Mouse (Mus musculus): ENCODE measurements at regions not wholly inside any gene's neighbourhood (a gene's known extent, or its start where the extent isn't known, plus 50 kb on each side); places are given as distances from the start of the nearest gene placed in this dataset.

GRCm38 (mm10) chr12:106871481-106871880 lies 617.0 kb upstream of the 3110018I06Rik start:
- Histone ChIP-seq H3ac (ENCODE audit: control insufficient read depth, insufficient read length, low read depth) (no peak overlapping the region), H3K79me3 (ENCODE audit: low read depth) (no peaks in the 10 kb centered on the region)
- TF ChIP-seq MYOD1 (IDR thresholded peaks at IDR 0.05; ENCODE audit: control insufficient read depth, insufficient read length, low read depth), result no peak
- TF ChIP-seq USF1 (IDR thresholded peaks at IDR 0.05; ENCODE audit: low read depth), result no peak
- TF ChIP-seq CEBPB (IDR thresholded peaks at IDR 0.05; ENCODE audit: low read depth), result no peak
- TF ChIP-seq FOSL1 (IDR thresholded peaks at IDR 0.05; ENCODE audit: insufficient read depth, low read length, poor library complexity, severe bottlenecking), result no peak
- no peak for TF ChIP-seq MYOG (IDR thresholded peaks at IDR 0.05; ENCODE audit: control insufficient read depth, extremely low read depth, insufficient read length)
- TF ChIP-seq MAX (IDR thresholded peaks at IDR 0.05), result no peak

GRCm38 (mm10) chr12:106872966-106873730 lies 615.3 kb upstream of the 3110018I06Rik start:
- Histone ChIP-seq H3K4me3 (ENCODE audit: insufficient read depth, poor library complexity, severe bottlenecking) (no peak overlapping the region), H3K79me2 (ENCODE audit: control insufficient read depth, insufficient read depth) (no peaks in the 10 kb centered on the region)
- TF ChIP-seq MYOG (IDR thresholded peaks at IDR 0.05; ENCODE audit: control insufficient read depth, extremely low read depth, insufficient read length) (no peak), CEBPB (IDR thresholded peaks at IDR 0.05; ENCODE audit: low read depth) (no peak), FOSL1 (IDR thresholded peaks at IDR 0.05; ENCODE audit: insufficient read depth, low read length, poor library complexity, severe bottlenecking) (no peak), USF1 (IDR thresholded peaks at IDR 0.05; ENCODE audit: low read depth) (no peak), MAX (IDR thresholded peaks at IDR 0.05) (no peak), CTCF (IDR thresholded peaks at IDR 0.05; ENCODE audit: control insufficient read depth, insufficient read depth, insufficient read length) (no peak), MYOD1 (IDR thresholded peaks at IDR 0.05; ENCODE audit: control insufficient read depth, insufficient read length, low read depth) (no peak)

More at GRCm38 (mm10) chr12:106871481-106871880, 617.0 kb upstream of the 3110018I06Rik start:
- Histone ChIP-seq H3K4me3 (ENCODE audit: insufficient read depth, poor library complexity, severe bottlenecking) (no peak overlapping the region), H3K79me2 (ENCODE audit: control insufficient read depth, insufficient read depth) (no peaks in the 10 kb centered on the region), H3K27me3 (ENCODE audit: control insufficient read depth, insufficient read depth, insufficient read length) (no peaks in the 10 kb centered on the region), H3K36me3 (ENCODE audit: control insufficient read depth, insufficient read depth) (no peaks in the 10 kb centered on the region)

DNA sequence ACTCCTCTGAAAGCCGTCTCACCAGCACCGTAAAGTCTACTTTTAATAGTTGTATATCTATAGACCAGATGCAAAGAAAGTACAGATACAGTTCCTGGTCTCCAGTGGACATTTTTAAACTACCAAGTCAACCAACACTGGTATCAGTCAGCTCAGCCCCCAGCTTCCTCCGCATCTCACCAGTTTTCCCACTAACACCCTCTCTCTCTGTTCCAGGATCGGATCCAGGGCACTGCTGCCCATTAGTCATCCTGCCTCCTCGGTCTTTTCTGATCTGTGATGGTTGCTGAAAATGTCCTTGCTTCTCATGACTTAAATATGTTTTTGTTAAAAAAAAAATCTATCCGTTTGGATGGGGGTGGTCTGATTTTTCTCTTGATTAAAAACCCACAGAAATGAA lies 598.1 kb upstream of the 3110018I06Rik start:
- Histone ChIP-seq H3K4me3 (ENCODE audit: insufficient read depth, poor library complexity, severe bottlenecking) (no peak overlapping the region), H3K79me2 (ENCODE audit: control insufficient read depth, insufficient read depth) (no peaks in the 10 kb centered on the region), H3ac (ENCODE audit: control insufficient read depth, insufficient read length, low read depth) (no peak overlapping the region), H3K27me3 (ENCODE audit: control insufficient read depth, insufficient read depth, insufficient read length) (no peaks in the 10 kb centered on the region), H3K79me3 (ENCODE audit: low read depth) (no peaks in the 10 kb centered on the region), H3K36me3 (ENCODE audit: control insufficient read depth, insufficient read depth) (no peaks in the 10 kb centered on the region)
- no peak for TF ChIP-seq MYOG (IDR thresholded peaks at IDR 0.05; ENCODE audit: control insufficient read depth, extremely low read depth, insufficient read length)
- no peak for TF ChIP-seq USF1 (IDR thresholded peaks at IDR 0.05; ENCODE audit: low read depth)
- no peak for TF ChIP-seq CTCF (IDR thresholded peaks at IDR 0.05; ENCODE audit: control insufficient read depth, insufficient read depth, insufficient read length)
- no peak for TF ChIP-seq CEBPB (IDR thresholded peaks at IDR 0.05; ENCODE audit: low read depth)
- no peak for TF ChIP-seq FOSL1 (IDR thresholded peaks at IDR 0.05; ENCODE audit: insufficient read depth, low read length, poor library complexity, severe bottlenecking)
- TF ChIP-seq MYOD1 (IDR thresholded peaks at IDR 0.05; ENCODE audit: control insufficient read depth, insufficient read length, low read depth), result no peak
- TF ChIP-seq MAX (IDR thresholded peaks at IDR 0.05), result no peak

More at GRCm38 (mm10) chr12:106872966-106873730, 615.3 kb upstream of the 3110018I06Rik start:
- no peak overlapping the region for H3ac ChIP-seq (ENCODE audit: control insufficient read depth, insufficient read length, low read depth)
- H3K36me3 ChIP-seq (ENCODE audit: control insufficient read depth, insufficient read depth), result no peaks in the 10 kb centered on the region
- no peaks in the 10 kb centered on the region for H3K79me3 ChIP-seq (ENCODE audit: low read depth)
- H3K27me3 ChIP-seq (ENCODE audit: control insufficient read depth, insufficient read depth, insufficient read length), result no peaks in the 10 kb centered on the region

GRCm38 (mm10) chr12:106894061-106894460 lies 594.4 kb upstream of the 3110018I06Rik start:
- Histone ChIP-seq H3K27me3 (ENCODE audit: control insufficient read depth, insufficient read depth, insufficient read length) (no peaks in the 10 kb centered on the region), H3K79me2 (ENCODE audit: control insufficient read depth, insufficient read depth) (no peaks in the 10 kb centered on the region), H3K79me3 (ENCODE audit: low read depth) (no peaks in the 10 kb centered on the region), H3K36me3 (ENCODE audit: control insufficient read depth, insufficient read depth) (no peaks in the 10 kb centered on the region), H3ac (ENCODE audit: control insufficient read depth, insufficient read length, low read depth) (no peak overlapping the region), H3K4me3 (ENCODE audit: insufficient read depth, poor library complexity, severe bottlenecking) (no peak overlapping the region)
- TF ChIP-seq MYOD1 (IDR thresholded peaks at IDR 0.05; ENCODE audit: control insufficient read depth, insufficient read length, low read depth), result no peak
- no peak for TF ChIP-seq FOSL1 (IDR thresholded peaks at IDR 0.05; ENCODE audit: insufficient read depth, low read length, poor library complexity, severe bottlenecking)
- no peak for TF ChIP-seq MAX (IDR thresholded peaks at IDR 0.05)
- no peak for TF ChIP-seq USF1 (IDR thresholded peaks at IDR 0.05; ENCODE audit: low read depth)
- no peak for TF ChIP-seq CEBPB (IDR thresholded peaks at IDR 0.05; ENCODE audit: low read depth)
- no peak for TF ChIP-seq CTCF (IDR thresholded peaks at IDR 0.05; ENCODE audit: control insufficient read depth, insufficient read depth, insufficient read length)
- TF ChIP-seq MYOG (IDR thresholded peaks at IDR 0.05; ENCODE audit: control insufficient read depth, extremely low read depth, insufficient read length), result no peak

DNA sequence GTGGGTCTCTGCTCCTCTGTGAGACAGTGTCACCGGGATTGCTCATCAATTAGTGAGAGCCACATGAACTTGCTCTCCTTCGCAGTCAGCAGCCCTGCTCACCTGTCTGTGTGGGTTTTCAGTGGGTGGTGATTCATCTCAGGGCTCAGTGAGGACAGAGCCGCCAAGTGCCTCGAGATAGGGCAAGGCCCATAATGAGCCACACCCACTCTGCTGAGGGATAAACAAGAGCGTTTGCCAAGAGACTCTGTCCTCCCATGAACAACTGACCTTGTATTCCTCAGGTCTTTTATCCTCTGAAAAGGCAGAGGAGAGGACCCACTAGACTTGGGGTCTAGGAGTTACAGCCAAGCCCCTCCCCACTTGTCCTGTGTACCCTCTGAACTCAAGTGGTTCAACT lies 584.2 kb upstream of the 3110018I06Rik start:
- Histone ChIP-seq H3K27me3 (ENCODE audit: control insufficient read depth, insufficient read depth, insufficient read length) (no peaks in the 10 kb centered on the region), H3K79me2 (ENCODE audit: control insufficient read depth, insufficient read depth) (no peaks in the 10 kb centered on the region), H3K4me3 (ENCODE audit: insufficient read depth, poor library complexity, severe bottlenecking) (no peak overlapping the region), H3K36me3 (ENCODE audit: control insufficient read depth, insufficient read depth) (no peaks in the 10 kb centered on the region), H3ac (ENCODE audit: control insufficient read depth, insufficient read length, low read depth) (no peak overlapping the region), H3K79me3 (ENCODE audit: low read depth) (no peaks in the 10 kb centered on the region)
- TF ChIP-seq MYOG (IDR thresholded peaks at IDR 0.05; ENCODE audit: control insufficient read depth, extremely low read depth, insufficient read length) (no peak), USF1 (IDR thresholded peaks at IDR 0.05; ENCODE audit: low read depth) (no peak), FOSL1 (IDR thresholded peaks at IDR 0.05; ENCODE audit: insufficient read depth, low read length, poor library complexity, severe bottlenecking) (no peak)
